Mouse (Mus musculus): ENCODE results near the gene Ergic1.

Ergic1 gene

GRCm38 (mm10) chr17:26643993-26644392 lies 82.7 kb downstream of the Ergic1 start:
- CTCF ChIA-PET = interaction anchor here in 2 of 4 experiments (1.0 to 1.7 kb wide), 2 partner anchors 16 to 19 kb away, joined by 4 to 7 read pairs (median 5); partner anchors contain the start of gene Atp6v0e (in 2 of the 2)
- POLR2A ChIA-PET = interaction anchor here in 3 of 4 experiments (0.6 to 2.5 kb wide), 15 partner anchors 13 to 329 kb away, joined by 3 to 10 read pairs (median 4); partner anchors contain the start of genes Dusp1 (in 1 of the 3) and Zbtb9 (in 1 of the 3)

GRCm38 (mm10) chr17:26644509-26645410 lies 83.5 kb downstream of the Ergic1 start:
- ChIA-PET CTCF (interaction anchor here (0.6 to 1.9 kb wide), 6 partner anchors 15 to 193 kb away, joined by 3 to 9 read pairs (median 5); partner anchors contain the start of gene Atp6v0e (in 2 of the 4)), POLR2A (interaction anchor here in 3 of 4 experiments (0.6 to 2.5 kb wide), 21 partner anchors 12 to 329 kb away, joined by 3 to 10 read pairs (median 3); partner anchors contain the start of genes Dusp1 (in 1 of the 3) and Zbtb9 (in 1 of the 3))

- POLR2A ChIA-PET = interaction anchor here in 3 of 4 experiments (0.7 to 2.5 kb wide), 14 partner anchors 9 to 194 kb away, joined by 3 to 10 read pairs (median 3); no protein-coding TSS in a partner anchor
- CTCF ChIA-PET = interaction anchor here (0.6 to 1.9 kb wide), 10 partner anchors 15 to 193 kb away, joined by 3 to 9 read pairs (median 4); partner anchors contain the start of gene Atp6v0e (in 2 of the 4)
These were observed 84.1 kb downstream of the Ergic1 start for GRCm38 (mm10) chr17:26645411-26645854.

GRCm38 (mm10) chr17:26647283-26647682 lies 86.0 kb downstream of the Ergic1 start:
- CTCF ChIA-PET = interaction anchor here in 3 of 4 experiments (0.6 to 2.7 kb wide), 6 partner anchors 13 to 195 kb away, joined by 3 to 9 read pairs (median 3); no protein-coding TSS in a partner anchor

GRCm38 (mm10) chr17:26649565-26649964 lies 88.3 kb downstream of the Ergic1 start:
- ChIA-PET CTCF (interaction anchor here in 3 of 4 experiments (0.7 to 2.4 kb wide), 6 partner anchors 10 to 198 kb away, joined by 3 to 9 read pairs (median 4); partner anchors contain the start of gene Atp6v0e (in 1 of the 3)), POLR2A (interaction anchor here in 2 of 4 experiments (1.1 to 1.9 kb wide), 4 partner anchors 10 to 28 kb away, joined by 3 to 4 read pairs (median 4); partner anchors contain the start of gene Atp6v0e (in 1 of the 2))

More at GRCm38 (mm10) chr17:26647283-26647682, 86.0 kb downstream of the Ergic1 start:
- POLR2A ChIA-PET = interaction anchor here in 3 of 4 experiments (0.6 to 2.7 kb wide), 6 partner anchors 9 to 611 kb away, joined by 3 to 11 read pairs (median 6); partner anchors contain the start of gene Atp6v0e (in 1 of the 3)

- ChIA-PET CTCF (interaction anchor here (0.6 to 2.4 kb wide), 10 partner anchors 9 to 199 kb away, joined by 3 to 14 read pairs (median 4); partner anchors contain the start of gene Atp6v0e (in 2 of the 4)), POLR2A (interaction anchor here in 2 of 4 experiments (1.0 to 1.9 kb wide), 6 partner anchors 9 to 142 kb away, joined by 3 to 4 read pairs (median 4); partner anchors contain the start of gene Atp6v0e (in 1 of the 2))
These were observed 89.4 kb downstream of the Ergic1 start for GRCm38 (mm10) chr17:26650451-26651363.

GRCm38 (mm10) chr17:26658854-26659572 lies 97.7 kb downstream of the Ergic1 start:
- ChIA-PET POLR2A (interaction anchor here in 2 of 4 experiments (0.9 to 1.5 kb wide), 5 partner anchors 9 to 226 kb away, joined by 3 to 7 read pairs (median 3); no protein-coding TSS in a partner anchor), CTCF (interaction anchor here in 3 of 4 experiments (0.9 to 2.5 kb wide), 11 partner anchors 9 to 207 kb away, joined by 3 to 11 read pairs (median 6); no protein-coding TSS in a partner anchor)

- POLR2A ChIA-PET = interaction anchor here in 2 of 4 experiments (0.5 to 1.5 kb wide), 9 partner anchors 9 to 226 kb away, joined by 3 to 7 read pairs (median 3); partner anchors contain the start of gene Crebrf (in 1 of the 2)
- CTCF ChIA-PET = interaction anchor here (0.6 to 2.5 kb wide), 29 partner anchors 8 to 769 kb away, joined by 3 to 14 read pairs (median 5); partner anchors contain the start of gene Kifc5b (in 1 of the 4)
These were observed 98.3 kb downstream of the Ergic1 start for GRCm38 (mm10) chr17:26659573-26659915.

GRCm38 (mm10) chr17:26660192-26660912 lies 99.1 kb downstream of the Ergic1 start:
- CTCF ChIA-PET = interaction anchor here (0.5 to 2.5 kb wide), 47 partner anchors 9 to 770 kb away, joined by 3 to 14 read pairs (median 4); partner anchors contain the start of gene Kifc5b (in 1 of the 4)
- POLR2A ChIA-PET = interaction anchor here (0.5 to 1.5 kb wide), 19 partner anchors 8 to 844 kb away, joined by 3 to 7 read pairs (median 3); partner anchors contain the start of gene Crebrf (in 1 of the 4)

- POLR2A ChIA-PET = interaction anchor here (0.6 to 2.4 kb wide), 36 partner anchors 8 to 399 kb away, joined by 3 to 15 read pairs (median 4); partner anchors contain the start of gene Crebrf (in 2 of the 4)
- CTCF ChIA-PET = interaction anchor here (0.5 to 2.3 kb wide), 47 partner anchors 8 to 517 kb away, joined by 3 to 15 read pairs (median 4); partner anchors contain the start of genes Crebrf (in 1 of the 4) and Zbtb9 (in 1 of the 4)
These were observed 100.9 kb downstream of the Ergic1 start for GRCm38 (mm10) chr17:26662204-26662603.

GRCm38 (mm10) chr17:26662978-26663683 lies 101.8 kb downstream of the Ergic1 start, which contains the start of gene Atp6v0e:
Gene Atp6v0e (plus strand): TSS chr17:26663231.
- POLR2A ChIA-PET = interaction anchor here (0.7 to 2.4 kb wide), 41 partner anchors 8 to 377 kb away, joined by 3 to 15 read pairs (median 4); partner anchors contain the start of genes Crebrf (in 2 of the 4) and Cuta (in 1 of the 4)
- CTCF ChIA-PET = interaction anchor here (0.5 to 2.3 kb wide), 57 partner anchors 9 to 516 kb away, joined by 3 to 15 read pairs (median 4); partner anchors contain the start of genes Crebrf (in 1 of the 4) and Zbtb9 (in 1 of the 4)

- ChIA-PET POLR2A (interaction anchor here in 3 of 4 experiments (0.6 to 2.2 kb wide), 5 partner anchors 11 to 1482 kb away, joined by 3 to 17 read pairs (median 6); no protein-coding TSS in a partner anchor), CTCF (interaction anchor here in 2 of 4 experiments (0.6 to 1.1 kb wide), 3 partner anchors 16 to 397 kb away, joined by 3 to 5 read pairs (median 4); no protein-coding TSS in a partner anchor)
These were observed 104.3 kb downstream of the Ergic1 start for GRCm38 (mm10) chr17:26665600-26665999.

GRCm38 (mm10) chr17:26671268-26671667 lies 110.0 kb downstream of the Ergic1 start:
- CTCF ChIA-PET = interaction anchor here in 1 of 4 experiments (1.6 kb wide), 1 partner anchor 10 kb away, joined by 4 read pairs; no protein-coding TSS in a partner anchor
- POLR2A ChIA-PET = interaction anchor here in 1 of 4 experiments (1.1 kb wide), 1 partner anchor 8 kb away, joined by 3 read pairs; no protein-coding TSS in a partner anchor

GRCm38 (mm10) chr17:26675845-26676244 lies 114.6 kb downstream of the Ergic1 start:
- ChIA-PET CTCF (interaction anchor here in 3 of 4 experiments (0.5 to 2.7 kb wide), 6 partner anchors 11 to 447 kb away, joined by 3 to 12 read pairs (median 3); partner anchors contain the start of gene Atp6v0e (in 1 of the 3)), POLR2A (interaction anchor here in 2 of 4 experiments (0.5 to 3.0 kb wide), 10 partner anchors 9 to 173 kb away, joined by 3 to 14 read pairs (median 4); partner anchors contain the start of gene Atp6v0e (in 2 of the 2))
